Mouse (Mus musculus): ENCODE results near the gene Trip10. TPM values are rescaled to one million over a fixed set of nuclear protein-coding genes. Genes with fewer than 3 reads are reported as not detected.

Gene Trip10
- polyA plus RNA-seq, 1 experiment, result 10.1 TPM

GRCm38 (mm10) chr17:57261286-57261685 is 12.0 kb downstream of the Trip10 start:
- Histone ChIP-seq H3K4me1 (ENCODE audit: control insufficient read depth, insufficient read depth, low read length) (no peaks in the 10 kb centered on the region), H3K27me3 (ENCODE audit: control insufficient read depth, insufficient read depth, low read length) (no peaks in the 10 kb centered on the region), H3K4me3 (replicated peaks; ENCODE audit: insufficient read depth, low read depth, low read length) (no peak overlapping the region), H3K27ac (ENCODE audit: insufficient read depth, low read length) (no peak overlapping the region)
- TF ChIP-seq CTCF (IDR thresholded peaks at IDR 0.05; ENCODE audit: borderline replicate concordance, insufficient read depth, low read depth, low read length), result no peak
- TF ChIP-seq POLR2A (IDR thresholded peaks at IDR 0.05; ENCODE audit: borderline replicate concordance, insufficient read depth, low read length), result no peak
- WGBS, result 90% methylated on average over 4 of the region's 4 CpGs
- DNase-seq, result no peak

GRCm38 (mm10) chr17:57261796-57262195 is 12.5 kb downstream of the Trip10 start:
- no peak for DNase-seq
- no peak for TF ChIP-seq POLR2A (IDR thresholded peaks at IDR 0.05; ENCODE audit: borderline replicate concordance, insufficient read depth, low read length)
- TF ChIP-seq CTCF (IDR thresholded peaks at IDR 0.05; ENCODE audit: borderline replicate concordance, insufficient read depth, low read depth, low read length), result no peak
- H3K27me3 ChIP-seq (ENCODE audit: control insufficient read depth, insufficient read depth, low read length), result no peaks in the 10 kb centered on the region
- no peak overlapping the region for H3K27ac ChIP-seq (ENCODE audit: insufficient read depth, low read length)
- WGBS, result 27% methylated on average over 1 of the region's 1 CpGs
- H3K4me3 ChIP-seq (replicated peaks; ENCODE audit: insufficient read depth, low read depth, low read length), result no peak overlapping the region
- no peaks in the 10 kb centered on the region for H3K4me1 ChIP-seq (ENCODE audit: control insufficient read depth, insufficient read depth, low read length)

GRCm38 (mm10) chr17:57262901-57263550 is 13.8 kb downstream of the Trip10 start:
- no peak overlapping the region for H3K27ac ChIP-seq (ENCODE audit: insufficient read depth, low read length)
- H3K4me1 ChIP-seq (ENCODE audit: control insufficient read depth, insufficient read depth, low read length), result no peaks in the 10 kb centered on the region
- no peak overlapping the region for H3K4me3 ChIP-seq (replicated peaks; ENCODE audit: insufficient read depth, low read depth, low read length)
- WGBS, result 89% methylated on average over 17 of the region's 17 CpGs
- H3K27me3 ChIP-seq (ENCODE audit: control insufficient read depth, insufficient read depth, low read length), result no peaks in the 10 kb centered on the region
- no peak for TF ChIP-seq POLR2A (IDR thresholded peaks at IDR 0.05; ENCODE audit: borderline replicate concordance, insufficient read depth, low read length)
- no peak for TF ChIP-seq CTCF (IDR thresholded peaks at IDR 0.05; ENCODE audit: borderline replicate concordance, insufficient read depth, low read depth, low read length)
- DNase-seq, result no peak

- no peak for DNase-seq
- Histone ChIP-seq H3K27me3 (ENCODE audit: control insufficient read depth, insufficient read depth, low read length) (no peaks in the 10 kb centered on the region), H3K4me3 (replicated peaks; ENCODE audit: insufficient read depth, low read depth, low read length) (no peak overlapping the region), H3K27ac (ENCODE audit: insufficient read depth, low read length) (no peak overlapping the region), H3K4me1 (ENCODE audit: control insufficient read depth, insufficient read depth, low read length) (no peaks in the 10 kb centered on the region)
- whole genome bisulfite sequencing, result 71% methylated on average over 2 of the region's 2 CpGs
- TF ChIP-seq CTCF (IDR thresholded peaks at IDR 0.05; ENCODE audit: borderline replicate concordance, insufficient read depth, low read depth, low read length) (no peak), POLR2A (IDR thresholded peaks at IDR 0.05; ENCODE audit: borderline replicate concordance, insufficient read depth, low read length) (no peak)
These were observed 14.9 kb downstream of the Trip10 start for GRCm38 (mm10) chr17:57264164-57264563.

- peak; percentile 69 to 76 for DNase-seq
- Histone ChIP-seq H3K27me3 (ENCODE audit: control insufficient read depth, insufficient read depth, low read length) (no peaks in the 10 kb centered on the region), H3K27ac (ENCODE audit: insufficient read depth, low read length) (no peak overlapping the region), H3K4me3 (replicated peaks; ENCODE audit: insufficient read depth, low read depth, low read length) (no peak overlapping the region), H3K4me1 (ENCODE audit: control insufficient read depth, insufficient read depth, low read length) (no peaks in the 10 kb centered on the region)
- 37% methylated on average over 21 of the region's 22 CpGs for WGBS
- TF ChIP-seq CTCF (IDR thresholded peaks at IDR 0.05; ENCODE audit: borderline replicate concordance, insufficient read depth, low read depth, low read length) (no peak), POLR2A (IDR thresholded peaks at IDR 0.05; ENCODE audit: borderline replicate concordance, insufficient read depth, low read length) (no peak)
These were observed 16.0 kb downstream of the Trip10 start for GRCm38 (mm10) chr17:57264972-57265945.

- 88% methylated on average over 6 of the region's 6 CpGs for WGBS
- Histone ChIP-seq H3K4me1 (ENCODE audit: control insufficient read depth, insufficient read depth, low read length) (no peaks in the 10 kb centered on the region), H3K4me3 (replicated peaks; ENCODE audit: insufficient read depth, low read depth, low read length) (no peak overlapping the region), H3K27me3 (ENCODE audit: control insufficient read depth, insufficient read depth, low read length) (no peaks in the 10 kb centered on the region), H3K27ac (ENCODE audit: insufficient read depth, low read length) (no peak overlapping the region)
- DNase-seq, result no peak
- TF ChIP-seq POLR2A (IDR thresholded peaks at IDR 0.05; ENCODE audit: borderline replicate concordance, insufficient read depth, low read length) (no peak), CTCF (IDR thresholded peaks at IDR 0.05; ENCODE audit: borderline replicate concordance, insufficient read depth, low read depth, low read length) (no peak)
These were observed 18.4 kb downstream of the Trip10 start for GRCm38 (mm10) chr17:57267556-57268126.

GRCm38 (mm10) chr17:57271301-57271700 is 22.0 kb downstream of the Trip10 start:
- WGBS, result 46% methylated on average over 9 of the region's 9 CpGs
- H3K27me3 ChIP-seq (ENCODE audit: control insufficient read depth, insufficient read depth, low read length), result no peaks in the 10 kb centered on the region
- H3K4me1 ChIP-seq (ENCODE audit: control insufficient read depth, insufficient read depth, low read length), result no peaks in the 10 kb centered on the region
- no peak overlapping the region for H3K4me3 ChIP-seq (replicated peaks; ENCODE audit: insufficient read depth, low read depth, low read length)
- TF ChIP-seq CTCF (IDR thresholded peaks at IDR 0.05; ENCODE audit: borderline replicate concordance, insufficient read depth, low read depth, low read length) (no peak), POLR2A (IDR thresholded peaks at IDR 0.05; ENCODE audit: borderline replicate concordance, insufficient read depth, low read length) (no peak)
- no peak for DNase-seq
- H3K27ac ChIP-seq (ENCODE audit: insufficient read depth, low read length), result no peak overlapping the region

Data from cerebellum, adult 2 months (tissue).